Mouse (Mus musculus) E14TG2a.4 (cell line): Measurements from ENCODE around the gene Trim28.

Source experiments
- CTCF ChIP-seq: conservative IDR thresholded peaks from 2 replicates; pipeline ENCODE4 v1.5.1; 2014; ENCODE audit warnings: low read length
- NANOG ChIP-seq: IDR thresholded peaks from 2 replicates; pipeline ENCODE4 v1.6.1; 2014; ENCODE audit warnings: borderline replicate concordance, low read length, mixed read lengths
- POU5F1 ChIP-seq: IDR thresholded peaks from 2 replicates; pipeline ENCODE4 v1.6.1; 2014; ENCODE audit warnings: low read length, borderline replicate concordance

DNA sequence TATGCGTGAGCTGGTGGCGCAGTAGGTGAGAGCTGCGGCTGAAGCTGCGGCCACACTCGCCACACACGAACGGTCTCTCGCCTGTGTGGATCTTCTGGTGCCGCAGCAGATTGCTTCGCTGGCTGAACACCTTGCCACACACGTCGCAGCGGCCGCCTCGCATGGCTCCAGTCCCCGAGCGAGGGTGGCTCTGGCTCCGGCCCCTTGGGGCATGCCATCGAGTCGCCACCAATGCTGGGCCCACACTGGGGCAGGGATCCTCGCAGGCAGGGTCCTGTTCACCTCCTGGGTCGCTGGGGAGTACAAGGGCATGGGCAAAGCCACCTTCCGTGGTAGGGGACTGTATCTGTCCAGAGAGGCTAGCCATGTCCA is 45.3 kb downstream of the Trim28 start:
- no peak for TF ChIP-seq CTCF
- no peak for TF ChIP-seq NANOG
- TF ChIP-seq POU5F1, result no peak
